Mouse (Mus musculus): ENCODE measurements around the gene Enthd1. TPM values are rescaled to one million over a fixed set of nuclear protein-coding genes. Genes with fewer than 3 reads are reported as not detected.
"Not testable (repeated sequence)": the region's sequence is repeated elsewhere in the genome, so short reads cannot be mapped to it uniquely, and the experiment has no call there.

Gene Enthd1
- total and polyA plus RNA-seq, 2 experiments from 2014 or later, result not detected

DNA sequence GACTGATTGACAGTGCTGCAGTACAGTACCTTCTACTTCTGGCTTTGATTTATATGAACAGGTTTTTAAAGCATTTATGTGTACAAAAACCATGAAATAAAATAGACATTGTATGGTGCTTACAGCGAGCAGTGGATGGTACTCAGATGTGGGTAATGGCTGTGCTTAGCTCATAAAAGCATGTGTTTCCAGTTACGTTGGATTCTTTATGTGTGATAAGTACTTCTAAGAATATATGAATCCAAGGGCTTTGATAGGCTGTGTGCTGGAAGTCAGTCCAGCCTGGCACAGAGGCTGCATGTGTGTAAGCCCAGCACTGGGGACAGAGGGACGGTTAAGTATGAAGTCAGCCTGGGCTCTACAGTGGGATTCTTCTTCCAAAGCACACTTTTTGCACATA, 48.4 kb downstream of the Enthd1 start:
- H3K4me2 ChIP-seq (ENCODE audit: low read depth, low read length), result no peak overlapping the region
- 90% methylated on average over 3 of the region's 3 CpGs for WGBS
- H3K36me3 ChIP-seq (ENCODE audit: insufficient read depth, low read length), result no peaks in the 10 kb centered on the region
- H3K27me3 ChIP-seq (ENCODE audit: insufficient read depth, low read length), result no peaks in the 10 kb centered on the region
- ATAC-seq (no peak), DNase-seq (ENCODE audit: low spot score) (no peak)
- no peaks in the 10 kb centered on the region for H3K9me3 ChIP-seq (ENCODE audit: low read length)
- no peak overlapping the region for H3K27ac ChIP-seq
- no peak overlapping the region for H3K4me3 ChIP-seq (ENCODE audit: low read length)
- TF ChIP-seq CTCF (IDR thresholded peaks at IDR 0.05; ENCODE audit: low read depth), result no peak
- peaks cover 9% of the 10 kb centered on the region; the same call in 1 of the 2 replicates for H3K4me1 ChIP-seq (ENCODE audit: insufficient read depth, low read length)
- no peak overlapping the region for H3K9ac ChIP-seq (replicated peaks; ENCODE audit: low read length)

DNA sequence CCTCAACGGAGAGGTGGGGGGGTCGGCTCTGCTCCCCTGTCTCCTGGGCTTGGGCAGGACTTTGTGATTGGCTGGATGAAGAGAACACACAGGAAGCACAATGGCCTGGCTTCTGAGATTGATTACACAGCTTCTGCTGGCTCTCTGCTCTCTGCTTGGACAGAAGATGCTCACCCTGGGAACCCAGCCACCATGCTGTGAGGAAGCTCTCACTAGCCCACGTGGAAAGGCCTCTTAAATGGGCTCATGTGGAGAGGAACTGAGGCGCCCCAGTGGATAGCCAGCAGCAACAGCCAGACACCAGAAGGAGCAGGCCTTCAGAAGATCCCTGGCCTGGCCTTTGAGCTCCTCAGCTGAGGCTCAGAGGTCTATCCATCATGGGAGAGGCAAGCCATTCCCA, 59.9 kb downstream of the Enthd1 start:
- Histone ChIP-seq H3K36me3 (ENCODE audit: insufficient read depth, low read length) (no peaks in the 10 kb centered on the region), H3K4me1 (ENCODE audit: insufficient read depth, low read length) (no peaks in the 10 kb centered on the region), H3K4me3 (ENCODE audit: low read length) (no peak overlapping the region), H3K9ac (replicated peaks; ENCODE audit: low read length) (no peak overlapping the region), H3K4me2 (ENCODE audit: low read depth, low read length) (no peak overlapping the region), H3K27ac (no peak overlapping the region), H3K9me3 (ENCODE audit: low read length) (no peaks in the 10 kb centered on the region), H3K27me3 (ENCODE audit: insufficient read depth, low read length) (no peaks in the 10 kb centered on the region)
- 14% methylated on average over 4 of the region's 4 CpGs for WGBS
- no peak for ATAC-seq
- peak; percentile 27 for DNase-seq (ENCODE audit: low spot score)
- no peak for TF ChIP-seq CTCF (IDR thresholded peaks at IDR 0.05; ENCODE audit: low read depth)

DNA sequence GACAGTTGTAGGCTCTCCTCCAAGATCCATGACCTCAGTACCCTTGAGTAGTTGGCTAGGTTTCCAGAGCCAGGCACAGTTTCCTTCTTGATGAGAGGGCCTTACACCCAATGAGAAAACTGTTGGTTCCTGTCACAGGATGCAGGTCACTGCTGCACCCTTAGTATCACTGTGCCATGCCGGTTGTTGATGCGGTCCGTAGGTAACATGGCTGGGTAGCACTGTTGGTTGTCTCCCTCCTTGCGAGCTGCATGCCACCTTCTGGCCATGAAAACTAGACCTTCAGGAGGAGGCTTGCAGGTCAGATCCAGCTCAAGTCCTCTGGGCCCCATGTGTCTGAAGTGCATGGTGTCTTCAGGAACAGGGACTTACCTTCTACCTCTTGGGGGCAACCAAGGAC, 61.8 kb downstream of the Enthd1 start:
- H3K27ac ChIP-seq; H3K4me1 ChIP-seq (ENCODE audit: insufficient read depth, low read length); H3K27me3 ChIP-seq (ENCODE audit: insufficient read depth, low read length); H3K4me3 ChIP-seq (ENCODE audit: low read length); H3K36me3 ChIP-seq (ENCODE audit: insufficient read depth, low read length); ATAC-seq; DNase-seq (ENCODE audit: low spot score); H3K4me2 ChIP-seq (ENCODE audit: low read depth, low read length); H3K9ac ChIP-seq (replicated peaks; ENCODE audit: low read length); H3K9me3 ChIP-seq (ENCODE audit: low read length): not testable (repeated sequence)
- WGBS, result 96% methylated on average over 4 of the region's 4 CpGs

DNA sequence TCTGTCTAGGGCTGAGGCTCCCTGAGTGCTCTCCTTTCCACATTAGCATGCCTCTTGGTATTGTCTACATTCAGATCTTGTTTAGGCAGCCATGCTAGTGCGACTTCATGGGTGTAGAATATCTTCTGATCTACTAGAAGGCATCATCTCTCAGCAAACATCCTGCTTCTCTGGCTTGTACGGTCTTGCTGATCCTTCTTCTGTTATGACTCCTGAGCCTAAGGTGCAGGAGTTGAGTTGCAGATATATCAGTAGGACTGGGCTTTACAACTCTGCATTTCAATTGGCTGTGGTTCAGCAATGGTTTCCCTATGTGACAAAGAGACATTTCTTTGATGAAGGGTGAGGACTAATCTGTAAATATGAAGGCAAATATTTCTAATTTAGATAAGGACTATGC, 62.2 kb downstream of the Enthd1 start:
- WGBS, result 93% methylated on average over 2 of the region's 2 CpGs
- no peak for ATAC-seq

DNA sequence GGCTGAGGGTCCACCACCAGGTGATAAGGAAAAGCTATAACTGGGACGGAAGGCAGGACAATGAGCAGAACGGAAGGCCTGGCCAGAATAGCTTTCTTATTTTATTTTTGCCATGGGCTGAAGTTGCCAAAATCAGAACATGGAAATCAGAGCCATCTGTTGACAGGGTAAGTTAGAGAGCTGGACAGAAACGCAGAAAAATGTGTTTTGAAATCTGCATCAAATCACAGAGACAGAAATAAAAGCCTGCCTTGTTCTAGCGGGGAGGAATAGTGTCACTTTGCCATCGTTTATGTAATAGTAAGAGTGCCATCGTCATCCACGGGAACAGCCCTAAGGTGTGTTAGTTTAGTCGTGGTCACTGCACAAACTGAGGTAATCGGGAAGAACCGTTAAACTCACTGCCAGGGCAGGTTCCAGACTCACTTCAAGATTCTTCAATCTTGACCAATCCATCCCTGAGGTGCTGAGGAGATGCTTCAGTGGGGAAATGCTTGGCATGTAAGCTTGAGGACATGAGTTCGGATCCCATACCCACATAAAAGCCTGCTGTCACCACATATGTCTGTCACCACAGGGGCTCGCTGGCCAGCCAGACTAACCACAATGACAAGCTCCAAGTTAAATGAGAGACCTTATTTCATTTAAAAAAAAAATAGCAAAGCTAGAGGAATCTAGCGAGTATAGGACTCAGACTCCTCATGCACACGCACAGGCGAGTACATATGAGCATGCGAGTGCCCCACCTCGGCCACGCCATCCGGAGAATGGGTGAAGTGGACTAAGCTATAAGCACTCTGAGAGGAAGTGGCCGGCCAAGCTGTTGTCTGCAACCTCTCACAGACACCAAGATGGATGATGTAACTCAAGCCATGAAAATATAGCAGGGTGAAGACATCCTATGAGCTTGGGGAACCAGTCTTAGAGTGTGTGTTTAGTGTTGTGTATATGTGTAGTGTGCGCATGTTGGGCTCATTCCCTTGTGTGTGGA, 63.6 kb downstream of the Enthd1 start:
- H3K27me3 ChIP-seq (ENCODE audit: insufficient read depth, low read length), result no peaks in the 10 kb centered on the region
- no peak overlapping the region for H3K27ac ChIP-seq
- H3K4me3 ChIP-seq (ENCODE audit: low read length), result no peak overlapping the region
- no peak for ATAC-seq
- no peak for DNase-seq (ENCODE audit: low spot score)
- WGBS, result 89% methylated on average over 21 of the region's 21 CpGs
- no peaks in the 10 kb centered on the region for H3K36me3 ChIP-seq (ENCODE audit: insufficient read depth, low read length)
- H3K4me2 ChIP-seq (ENCODE audit: low read depth, low read length), result no peak overlapping the region
- H3K9ac ChIP-seq (replicated peaks; ENCODE audit: low read length), result no peak overlapping the region
- TF ChIP-seq CTCF (IDR thresholded peaks at IDR 0.05; ENCODE audit: low read depth), result no peak
- no peaks in the 10 kb centered on the region for H3K4me1 ChIP-seq (ENCODE audit: insufficient read depth, low read length)
- H3K9me3 ChIP-seq (ENCODE audit: low read length), result no peaks in the 10 kb centered on the region

More for the DNA sequence above, 62.2 kb downstream of the Enthd1 start:
- TF ChIP-seq CTCF (IDR thresholded peaks at IDR 0.05; ENCODE audit: low read depth), result no peak
- H3K9ac ChIP-seq (replicated peaks; ENCODE audit: low read length), result no peak overlapping the region
- no peak overlapping the region for H3K27ac ChIP-seq
- DNase-seq (ENCODE audit: low spot score), result no peak
- H3K9me3 ChIP-seq (ENCODE audit: low read length), result no peaks in the 10 kb centered on the region
- H3K4me1 ChIP-seq (ENCODE audit: insufficient read depth, low read length), result no peaks in the 10 kb centered on the region
- H3K4me2 ChIP-seq (ENCODE audit: low read depth, low read length), result no peak overlapping the region
- no peaks in the 10 kb centered on the region for H3K27me3 ChIP-seq (ENCODE audit: insufficient read depth, low read length)
- H3K4me3 ChIP-seq (ENCODE audit: low read length), result no peak overlapping the region
- no peaks in the 10 kb centered on the region for H3K36me3 ChIP-seq (ENCODE audit: insufficient read depth, low read length)

GRCm38 (mm10) chr15:80500426-80500825, 64.5 kb downstream of the Enthd1 start:
- Histone ChIP-seq H3K4me3 (ENCODE audit: low read length) (no peak overlapping the region), H3K36me3 (ENCODE audit: insufficient read depth, low read length) (no peaks in the 10 kb centered on the region), H3K9me3 (ENCODE audit: low read length) (no peaks in the 10 kb centered on the region), H3K27me3 (ENCODE audit: insufficient read depth, low read length) (no peaks in the 10 kb centered on the region), H3K4me2 (ENCODE audit: low read depth, low read length) (no peak overlapping the region), H3K27ac (no peak overlapping the region), H3K9ac (replicated peaks; ENCODE audit: low read length) (no peak overlapping the region), H3K4me1 (ENCODE audit: insufficient read depth, low read length) (no peaks in the 10 kb centered on the region)
- DNase-seq (ENCODE audit: low spot score) (no peak), ATAC-seq (no peak)
- TF ChIP-seq CTCF (IDR thresholded peaks at IDR 0.05; ENCODE audit: low read depth), result no peak
- WGBS, result 47% methylated on average over 10 of the region's 10 CpGs

DNA sequence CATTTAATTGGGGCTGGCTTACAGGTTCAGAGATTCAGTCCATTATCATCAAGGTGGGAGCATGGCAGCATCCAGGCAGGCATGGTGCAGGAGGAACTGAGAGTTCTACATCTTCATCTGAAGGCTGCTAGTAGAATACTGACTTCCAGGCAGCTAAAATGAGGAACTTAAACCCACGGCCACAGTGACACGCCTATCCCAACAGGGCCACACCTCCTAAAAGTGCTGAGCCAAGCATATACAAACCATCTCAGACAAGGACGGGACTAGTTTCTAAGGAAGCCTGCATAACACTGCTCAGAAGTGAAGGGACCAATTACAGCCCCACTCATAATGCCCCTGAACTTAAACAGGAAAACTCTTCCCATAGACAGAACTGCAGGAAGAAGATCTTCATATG, 67.2 kb downstream of the Enthd1 start:
- H3K36me3 ChIP-seq (ENCODE audit: insufficient read depth, low read length); H3K4me1 ChIP-seq (ENCODE audit: insufficient read depth, low read length); H3K9ac ChIP-seq (replicated peaks; ENCODE audit: low read length); DNase-seq (ENCODE audit: low spot score); H3K9me3 ChIP-seq (ENCODE audit: low read length); H3K27me3 ChIP-seq (ENCODE audit: insufficient read depth, low read length); H3K4me3 ChIP-seq (ENCODE audit: low read length); H3K27ac ChIP-seq; H3K4me2 ChIP-seq (ENCODE audit: low read depth, low read length); ATAC-seq: not testable (repeated sequence)
- 79% methylated on average over 3 of the region's 3 CpGs for WGBS

Measured in hindbrain, postnatal 0 days (tissue).